Mouse (Mus musculus): ENCODE measurements around the gene Senp7. TPM values are rescaled to one million over a fixed set of nuclear protein-coding genes. Genes with fewer than 3 reads are reported as not detected.
A peak's percentile ranks its signal among the peaks of the same experiment; 100 is the strongest.

Senp7 gene
- polyA plus RNA-seq, 1 experiment from 2014 or later: 65.1 TPM

DNA sequence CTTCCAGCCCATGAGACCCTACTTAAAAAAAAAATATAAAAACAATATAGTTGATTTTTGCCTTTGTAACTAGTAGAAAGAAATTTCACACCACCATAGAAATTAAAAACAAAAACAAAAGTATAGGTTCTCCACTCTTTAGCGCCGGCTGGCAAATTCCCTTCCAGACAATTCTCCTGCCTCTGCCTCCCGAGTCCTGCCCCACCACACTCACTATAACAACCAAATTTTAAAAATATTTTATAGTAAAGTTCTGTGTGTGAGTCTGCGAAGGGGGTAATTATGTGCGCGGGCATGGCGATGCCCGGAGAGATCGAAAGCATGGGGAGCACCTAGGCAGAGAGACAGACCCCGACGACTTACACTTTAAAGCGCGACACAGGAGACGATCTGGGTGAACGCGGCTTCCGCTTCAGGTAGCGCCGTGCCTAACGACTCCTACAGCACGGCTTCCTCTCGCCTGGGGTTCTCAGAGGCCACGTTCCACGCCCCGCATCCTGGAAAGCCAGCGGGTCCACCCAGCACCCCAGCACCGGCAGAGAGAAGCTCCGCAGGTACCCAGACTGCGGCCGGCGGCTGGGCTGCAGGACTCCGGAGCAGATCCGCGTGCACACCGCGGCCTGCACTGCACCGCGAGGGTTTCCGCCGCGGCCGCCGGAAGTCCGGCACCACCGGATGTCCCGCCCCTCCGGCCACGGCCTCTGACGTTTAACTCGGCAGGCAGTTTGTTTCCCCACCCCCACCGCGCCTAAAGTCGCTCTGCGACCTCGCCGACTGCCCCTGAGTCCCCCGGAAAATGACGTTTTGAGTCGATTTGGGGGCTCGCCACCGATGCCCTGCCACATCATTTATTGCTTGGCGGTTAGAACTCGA, 10.8 kb upstream of the Senp7 start, which contains the start of gene Trmt10c:
TSS of gene Trmt10c (minus strand) at position 682 of the 873 bp plus-strand sequence.
- no peaks in the 10 kb centered on the region for H3K9me3 ChIP-seq

GRCm38 (mm10) chr16:56038090-56038489, 10.0 kb upstream of the Senp7 start:
- peak; percentile 44 for ATAC-seq
- peak overlapping the region; percentile 89 for H3K9ac ChIP-seq (replicated peaks)
- 34% methylated on average over 8 of the region's 8 CpGs for WGBS
- H3K36me3 ChIP-seq: peaks cover 15% of the 10 kb centered on the region
- peak overlapping the region; percentile 75 for H3K4me3 ChIP-seq (replicated peaks)
- peak overlapping the region; percentile 88 for H3K27ac ChIP-seq
- no peaks in the 10 kb centered on the region for H3K27me3 ChIP-seq
- peaks cover 23% of the 10 kb centered on the region for H3K4me1 ChIP-seq (replicated peaks)
- peak overlapping the region; percentile 74 for H3K4me2 ChIP-seq (replicated peaks)
- H3K9me3 ChIP-seq: no peaks in the 10 kb centered on the region

More for the DNA sequence above, 10.8 kb upstream of the Senp7 start, which contains the start of gene Trmt10c:
- no peaks in the 10 kb centered on the region for H3K27me3 ChIP-seq
- peaks cover 23% of the 10 kb centered on the region for H3K36me3 ChIP-seq
- peaks cover 23% of the 10 kb centered on the region for H3K4me1 ChIP-seq (replicated peaks)
- peak; percentile 100 for ATAC-seq
- H3K4me3 ChIP-seq (replicated peaks): peak within 1 kb of the TSS; percentile 75
- peak within 1 kb of the TSS; percentile 88 for H3K27ac ChIP-seq
- peak within 1 kb of the TSS; percentile 74 for H3K4me2 ChIP-seq (replicated peaks)
- under 1% methylated on average over 63 of the region's 63 CpGs for WGBS
- peak within 1 kb of the TSS; percentile 89 for H3K9ac ChIP-seq (replicated peaks)

DNA sequence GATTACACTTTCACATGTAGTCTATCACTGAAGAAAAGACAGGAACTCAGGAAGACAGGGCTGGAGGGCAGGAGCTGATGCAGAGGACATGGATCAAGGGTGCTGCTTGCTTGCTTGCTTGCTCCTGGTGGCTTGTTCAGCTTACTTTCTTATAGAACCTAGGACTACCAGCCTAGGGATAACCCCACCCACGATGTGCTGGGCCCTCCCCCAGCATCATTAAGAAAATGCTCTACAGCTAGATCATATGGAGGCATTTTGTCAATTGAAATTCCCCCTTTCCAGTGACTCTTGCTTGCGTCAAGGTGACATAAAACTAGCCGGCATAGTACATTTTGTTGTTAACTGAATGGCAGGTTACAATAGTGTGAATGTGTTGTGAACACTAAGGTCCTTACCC, 7.8 kb downstream of the Senp7 start:
- 0 out of 2 replicates have a peak, but pooled peaks have one; percentile 4 for ATAC-seq
- Histone ChIP-seq H3K27ac (no peak overlapping the region), H3K9me3 (no peaks in the 10 kb centered on the region), H3K9ac (replicated peaks) (no peak overlapping the region), H3K4me1 (replicated peaks) (0 out of 2 replicates have a peak, but pooled peaks cover 5% of the 10 kb centered on the region), H3K27me3 (0 out of 2 replicates have a peak, but pooled peaks cover 10% of the 10 kb centered on the region), H3K4me3 (replicated peaks) (no peak overlapping the region), H3K36me3 (no peaks in the 10 kb centered on the region), H3K4me2 (replicated peaks) (no peak overlapping the region)
- 85% methylated on average over 3 of the region's 3 CpGs for WGBS

DNA sequence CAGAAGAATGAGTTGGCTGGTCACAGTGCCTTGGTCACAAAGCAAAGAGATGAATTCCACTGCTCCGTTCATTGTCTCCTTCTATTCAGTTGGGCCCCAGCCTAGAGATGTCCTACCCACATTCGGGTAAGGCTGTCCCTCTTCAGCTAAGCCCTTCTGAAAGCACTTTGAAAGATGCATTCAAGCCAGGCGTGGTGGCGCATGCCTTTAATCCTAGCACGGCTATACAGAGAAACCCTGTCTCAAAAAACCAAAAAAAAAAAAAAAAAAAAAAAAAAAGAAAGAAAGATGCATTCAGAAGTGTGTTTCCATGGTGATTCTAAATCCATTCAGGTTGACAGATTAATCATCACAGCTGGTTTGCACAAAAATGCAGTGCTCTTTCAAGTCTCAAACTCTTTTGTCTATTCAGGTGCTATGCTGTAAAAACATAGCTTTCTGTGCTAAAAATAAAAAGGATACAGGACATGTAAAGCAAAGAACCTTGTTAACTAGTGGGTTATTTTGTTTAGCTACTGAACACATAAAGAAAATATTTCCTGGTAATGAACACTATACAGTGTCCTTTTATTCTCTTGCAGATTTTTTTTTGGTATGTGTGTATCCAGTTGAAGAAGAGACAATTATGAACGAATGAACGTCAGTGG, 8.9 kb downstream of the Senp7 start:
- Histone ChIP-seq H3K4me2 (replicated peaks) (no peak overlapping the region), H3K4me1 (replicated peaks) (0 out of 2 replicates have a peak, but pooled peaks cover 5% of the 10 kb centered on the region), H3K9ac (replicated peaks) (no peak overlapping the region), H3K27ac (0 out of 2 replicates have a peak overlapping the region, but pooled peaks have one; percentile 32), H3K27me3 (peaks cover 18% of the 10 kb centered on the region; the same call in 1 of the 2 replicates), H3K36me3 (no peaks in the 10 kb centered on the region), H3K4me3 (replicated peaks) (no peak overlapping the region), H3K9me3 (no peaks in the 10 kb centered on the region)
- WGBS: 4% methylated on average over 7 of the region's 7 CpGs
- ATAC-seq: peak; percentile 96

DNA sequence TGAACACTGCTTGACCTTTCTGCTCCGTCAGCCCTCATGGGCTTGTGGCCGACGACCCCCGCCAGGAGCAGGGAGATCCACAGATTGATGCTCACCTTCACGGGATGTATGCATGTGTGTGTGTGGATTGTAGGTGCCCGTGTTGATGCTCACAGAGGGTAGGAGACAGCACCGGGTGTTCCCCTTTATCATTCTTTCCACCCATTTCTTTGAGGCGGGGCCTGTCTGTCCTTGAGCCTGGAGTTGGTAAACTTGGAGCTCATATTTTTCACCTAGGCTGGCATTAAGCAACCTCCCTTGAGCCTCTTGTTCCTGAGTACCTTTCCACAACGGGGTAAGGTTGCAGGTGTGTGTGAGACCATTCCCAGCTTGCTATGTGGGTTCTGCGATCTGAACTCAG, 10.0 kb downstream of the Senp7 start:
- no peak overlapping the region for H3K27ac ChIP-seq
- no peak overlapping the region for H3K4me3 ChIP-seq (replicated peaks)
- H3K4me2 ChIP-seq (replicated peaks): no peak overlapping the region
- H3K4me1 ChIP-seq (replicated peaks): 0 out of 2 replicates have a peak, but pooled peaks cover 5% of the 10 kb centered on the region
- peaks cover 21% of the 10 kb centered on the region; the same call in 1 of the 2 replicates for H3K27me3 ChIP-seq
- H3K36me3 ChIP-seq: no peaks in the 10 kb centered on the region
- 52% methylated on average over 10 of the region's 10 CpGs for WGBS
- H3K9me3 ChIP-seq: no peaks in the 10 kb centered on the region
- no peak overlapping the region for H3K9ac ChIP-seq (replicated peaks)
- ATAC-seq: no peak

DNA sequence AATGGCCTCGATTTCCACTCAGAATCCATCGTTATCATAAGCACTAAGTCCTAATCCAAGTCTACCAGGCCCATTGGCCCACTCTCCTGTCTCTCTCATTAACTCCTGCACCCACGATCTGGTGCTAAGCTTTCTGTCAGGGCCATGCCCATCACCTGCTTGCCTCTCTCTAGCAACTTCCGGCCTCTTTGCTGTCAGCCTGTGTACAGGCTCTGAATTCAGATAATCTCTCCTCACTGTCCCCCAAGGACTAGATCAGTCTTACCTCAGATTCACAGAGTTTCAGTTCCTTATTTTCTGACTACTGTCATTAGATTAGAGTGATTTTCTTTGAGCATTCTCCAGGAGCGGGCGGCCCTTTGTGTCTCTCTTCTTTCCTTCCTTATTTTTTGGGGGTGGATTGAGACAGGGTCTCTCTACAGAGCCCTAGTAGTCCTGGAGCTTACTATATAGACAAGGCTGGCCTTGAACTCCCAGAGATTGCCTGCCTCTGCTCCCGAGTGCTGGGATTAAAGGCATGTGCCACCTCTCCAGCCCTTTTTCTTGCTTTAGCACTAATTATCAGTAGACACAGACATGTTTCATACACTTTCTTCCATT, 14.0 kb downstream of the Senp7 start:
- no peaks in the 10 kb centered on the region for H3K36me3 ChIP-seq
- 79% methylated on average over 7 of the region's 7 CpGs for WGBS
- no peak overlapping the region for H3K4me3 ChIP-seq (replicated peaks)
- no peak overlapping the region for H3K27ac ChIP-seq
- H3K9ac ChIP-seq (replicated peaks): no peak overlapping the region
- H3K9me3 ChIP-seq: no peaks in the 10 kb centered on the region
- no peak overlapping the region for H3K4me2 ChIP-seq (replicated peaks)
- ATAC-seq: no peak
- H3K27me3 ChIP-seq: peaks cover 22% of the 10 kb centered on the region
- 0 out of 2 replicates have a peak, but pooled peaks cover 2% of the 10 kb centered on the region for H3K4me1 ChIP-seq (replicated peaks)

DNA sequence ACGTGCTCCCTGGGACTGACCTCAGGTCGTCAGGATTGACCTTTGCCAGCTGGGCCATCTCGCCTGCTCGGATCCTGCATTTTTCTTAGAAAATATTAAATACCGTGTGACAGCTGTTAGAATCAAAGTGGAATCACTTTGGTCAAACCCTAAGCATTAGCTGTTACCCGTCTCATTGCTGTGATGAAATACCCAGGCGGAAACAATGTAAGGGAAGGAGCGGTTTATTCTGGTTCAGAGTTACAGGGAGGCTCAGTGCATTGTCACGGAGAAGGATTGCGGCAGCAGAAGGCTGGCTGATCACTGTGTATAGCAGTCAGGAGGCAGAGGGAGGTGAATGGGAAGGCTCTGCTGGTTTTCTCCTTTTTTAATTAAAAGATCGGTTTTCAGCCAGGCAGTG, 14.8 kb downstream of the Senp7 start:
- Histone ChIP-seq H3K9ac (replicated peaks) (no peak overlapping the region), H3K27me3 (peaks cover 21% of the 10 kb centered on the region), H3K4me3 (replicated peaks) (no peak overlapping the region), H3K9me3 (no peaks in the 10 kb centered on the region), H3K4me2 (replicated peaks) (no peak overlapping the region), H3K4me1 (replicated peaks) (no peaks in the 10 kb centered on the region), H3K27ac (no peak overlapping the region), H3K36me3 (no peaks in the 10 kb centered on the region)
- 44% methylated on average over 11 of the region's 11 CpGs for WGBS
- no peak for ATAC-seq

DNA sequence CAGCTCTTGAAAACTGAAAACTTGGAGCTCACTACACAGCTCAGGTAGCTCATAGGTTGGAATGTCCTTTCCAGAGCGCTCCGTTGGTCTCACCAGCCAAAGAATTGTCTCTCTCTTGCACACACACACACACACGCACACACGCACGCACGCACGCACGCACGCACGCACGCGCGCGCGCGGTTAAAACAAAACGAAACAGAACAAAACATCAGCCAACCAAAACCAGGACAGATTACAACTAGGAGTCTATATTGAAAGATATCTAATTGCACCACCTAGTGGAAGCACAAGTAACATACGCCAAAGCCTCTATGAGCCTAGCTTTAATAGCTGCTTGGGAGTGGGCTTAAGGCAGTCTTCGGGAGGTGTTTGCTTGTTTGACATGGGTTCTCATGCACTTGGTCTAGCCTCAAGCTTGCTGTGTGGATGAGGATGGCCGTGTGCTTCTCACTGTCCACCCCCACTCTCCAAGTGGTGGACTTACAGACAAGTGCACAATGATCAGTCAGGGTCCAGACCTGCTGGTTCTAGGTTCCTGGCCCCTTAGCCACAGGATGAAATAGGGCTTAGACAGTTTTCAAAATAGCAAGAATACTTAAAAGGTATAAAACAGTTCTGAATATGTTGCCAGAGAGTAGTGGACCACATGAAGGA, 16.3 kb downstream of the Senp7 start:
- no peaks in the 10 kb centered on the region for H3K4me1 ChIP-seq (replicated peaks)
- no peaks in the 10 kb centered on the region for H3K36me3 ChIP-seq
- H3K9me3 ChIP-seq: no peaks in the 10 kb centered on the region
- no peak overlapping the region; the same call in 1 of the 2 replicates for H3K9ac ChIP-seq (replicated peaks)
- 3% methylated on average over 20 of the region's 20 CpGs for WGBS
- H3K27me3 ChIP-seq: peaks cover 16% of the 10 kb centered on the region
- ATAC-seq: peak; percentile 92
- H3K4me2 ChIP-seq (replicated peaks): peak overlapping the region; percentile 61
- peak overlapping the region; percentile 33 for H3K4me3 ChIP-seq (replicated peaks)
- H3K27ac ChIP-seq: no peak overlapping the region

GRCm38 (mm10) chr16:56066113-56066512, 18.0 kb downstream of the Senp7 start:
- H3K9me3 ChIP-seq: no peaks in the 10 kb centered on the region
- H3K36me3 ChIP-seq: no peaks in the 10 kb centered on the region
- H3K27ac ChIP-seq: no peak overlapping the region
- H3K27me3 ChIP-seq: peaks cover 16% of the 10 kb centered on the region
- ATAC-seq: no peak
- H3K9ac ChIP-seq (replicated peaks): no peak overlapping the region
- WGBS: 36% methylated on average over 8 of the region's 8 CpGs
- no peak overlapping the region for H3K4me3 ChIP-seq (replicated peaks)
- H3K4me1 ChIP-seq (replicated peaks): no peaks in the 10 kb centered on the region
- H3K4me2 ChIP-seq (replicated peaks): no peak overlapping the region

- Histone ChIP-seq H3K27ac (no peak overlapping the region), H3K27me3 (peaks cover 5% of the 10 kb centered on the region; the same call in 1 of the 2 replicates), H3K36me3 (no peaks in the 10 kb centered on the region), H3K9ac (replicated peaks) (no peak overlapping the region), H3K4me3 (replicated peaks) (no peak overlapping the region), H3K9me3 (no peaks in the 10 kb centered on the region), H3K4me1 (replicated peaks) (no peaks in the 10 kb centered on the region), H3K4me2 (replicated peaks) (no peak overlapping the region)
- WGBS: 88% methylated on average over 6 of the region's 6 CpGs
- ATAC-seq: no peak
Measured at GRCm38 (mm10) chr16:56068523-56069070, 20.5 kb downstream of the Senp7 start.
